Mouse (Mus musculus) heart, adult 2 months (tissue): Measurements from ENCODE around the gene Il33.

Source experiments
- CTCF ChIP-seq: fragments of 200-600 bp; IDR thresholded peaks from 2 replicates; pipeline ENCODE4 v1.8.1; 2022; ENCODE audit warnings: antibody characterized with exemption, mild to moderate bottlenecking, moderate library complexity
- POLR2A ChIP-seq: fragments of 200-500 bp; IDR thresholded peaks from 2 replicates; pipeline ENCODE4 v1.6.1; 2011; ENCODE audit warnings: mild to moderate bottlenecking, low read depth, low read length, control low read depth; ENCODE audit not compliant: insufficient read depth

DNA sequence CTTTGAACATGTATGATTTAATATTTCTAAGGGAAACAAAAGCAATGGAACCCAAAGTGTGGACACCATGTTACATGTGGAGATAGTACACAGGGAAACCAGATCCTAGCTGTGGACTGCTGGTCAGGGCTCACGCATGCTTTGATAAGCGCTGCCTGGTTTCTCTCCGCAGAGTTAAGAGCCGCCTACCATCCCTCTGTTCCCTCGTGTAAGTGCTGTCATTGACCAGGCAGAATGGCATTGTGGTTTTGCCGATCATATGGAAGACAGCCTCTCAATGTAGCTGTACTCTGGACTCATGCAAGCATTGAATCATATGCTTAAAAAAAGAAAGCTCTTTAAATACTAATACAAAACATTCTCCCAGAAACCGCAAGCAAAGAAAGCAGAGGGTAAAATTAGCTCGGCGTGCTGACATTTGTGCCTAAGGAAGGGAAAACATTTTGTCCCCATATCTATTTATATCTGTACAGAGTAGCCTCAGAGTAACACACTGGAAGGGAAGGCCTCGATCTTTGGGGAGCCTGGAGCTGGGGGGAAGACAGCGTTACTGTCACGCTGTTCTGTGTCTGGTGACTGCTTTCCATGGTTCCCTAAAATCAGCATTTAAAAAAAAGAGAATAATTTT, 61.7 kb downstream of the Il33 start:
- TF ChIP-seq POLR2A (no peak), CTCF (no peak)
